Mouse (Mus musculus): ENCODE measurements at regions not wholly inside any gene's neighbourhood (a gene's known extent, or its start where the extent isn't known, plus 50 kb on each side); places are given as distances from the start of the nearest gene placed in this dataset.

GRCm38 (mm10) chr1:189156906-189157305 lies 149.3 kb upstream of the Kctd3 start:
- ATAC-seq (ENCODE audit: insufficient number of reproducible peaks, insufficient read depth, low FRiP score, low read depth): no peak
- no peaks in the 10 kb centered on the region for H3K4me1 ChIP-seq (ENCODE audit: control insufficient read depth, insufficient read depth, low read length)
- H3K9ac ChIP-seq (replicated peaks; ENCODE audit: low read depth, low read length): no peak overlapping the region
- 50% methylated on average over 2 of the region's 2 CpGs for WGBS
- no peak overlapping the region for H3K4me2 ChIP-seq (replicated peaks; ENCODE audit: low read depth, low read length)
- H3K27me3 ChIP-seq (ENCODE audit: control insufficient read depth, insufficient read depth, low read length): no peaks in the 10 kb centered on the region
- no peaks in the 10 kb centered on the region for H3K36me3 ChIP-seq (ENCODE audit: control insufficient read depth, insufficient read depth, low read length)
- H3K9me3 ChIP-seq (ENCODE audit: control insufficient read depth, low read depth, low read length): no peaks in the 10 kb centered on the region
- no peak overlapping the region for H3K4me3 ChIP-seq (ENCODE audit: low read depth, low read length)
- H3K27ac ChIP-seq (ENCODE audit: low read length): no peak overlapping the region

DNA sequence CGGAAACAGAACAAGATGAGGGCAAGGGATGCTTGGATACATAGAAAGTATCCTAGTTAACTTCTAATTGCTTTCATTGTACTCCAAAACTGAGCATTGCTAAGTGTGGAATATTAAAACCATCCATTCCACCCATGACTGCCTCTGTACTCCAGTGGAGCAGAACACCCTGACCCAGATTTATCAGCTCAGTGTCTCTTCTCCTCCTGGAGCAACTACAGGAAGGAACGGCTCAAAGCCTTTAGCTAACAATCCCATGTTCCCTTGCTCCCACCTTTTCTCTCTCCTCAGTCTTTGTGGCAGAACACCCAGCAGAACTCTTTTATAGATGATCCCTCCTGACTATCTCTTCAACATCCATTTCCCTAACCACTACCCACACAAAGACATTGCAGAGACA lies 146.7 kb upstream of the Kctd3 start:
- Histone ChIP-seq H3K36me3 (ENCODE audit: control insufficient read depth, insufficient read depth, low read length) (no peaks in the 10 kb centered on the region), H3K27me3 (ENCODE audit: control insufficient read depth, insufficient read depth, low read length) (no peaks in the 10 kb centered on the region), H3K27ac (ENCODE audit: low read length) (no peak overlapping the region), H3K4me3 (ENCODE audit: low read depth, low read length) (no peak overlapping the region), H3K4me2 (replicated peaks; ENCODE audit: low read depth, low read length) (no peak overlapping the region), H3K9ac (replicated peaks; ENCODE audit: low read depth, low read length) (no peak overlapping the region), H3K4me1 (ENCODE audit: control insufficient read depth, insufficient read depth, low read length) (no peaks in the 10 kb centered on the region), H3K9me3 (ENCODE audit: control insufficient read depth, low read depth, low read length) (no peaks in the 10 kb centered on the region)
- no peak for ATAC-seq (ENCODE audit: insufficient number of reproducible peaks, insufficient read depth, low FRiP score, low read depth)
- 84% methylated on average over 2 of the region's 2 CpGs for WGBS

- no peaks in the 10 kb centered on the region for H3K9me3 ChIP-seq (ENCODE audit: control insufficient read depth, low read depth, low read length)
- H3K9ac ChIP-seq (replicated peaks; ENCODE audit: low read depth, low read length): no peak overlapping the region
- no peak overlapping the region for H3K27ac ChIP-seq (ENCODE audit: low read length)
- no peaks in the 10 kb centered on the region for H3K27me3 ChIP-seq (ENCODE audit: control insufficient read depth, insufficient read depth, low read length)
- H3K4me1 ChIP-seq (ENCODE audit: control insufficient read depth, insufficient read depth, low read length): no peaks in the 10 kb centered on the region
- no peak for ATAC-seq (ENCODE audit: insufficient number of reproducible peaks, insufficient read depth, low FRiP score, low read depth)
- no peak overlapping the region for H3K4me3 ChIP-seq (ENCODE audit: low read depth, low read length)
- H3K4me2 ChIP-seq (replicated peaks; ENCODE audit: low read depth, low read length): no peak overlapping the region
- no peaks in the 10 kb centered on the region for H3K36me3 ChIP-seq (ENCODE audit: control insufficient read depth, insufficient read depth, low read length)
- WGBS: 79% methylated on average over 10 of the region's 10 CpGs
Measured at GRCm38 (mm10) chr1:189153150-189153549, 145.5 kb upstream of the Kctd3 start.

- H3K9ac ChIP-seq (replicated peaks; ENCODE audit: low read depth, low read length): no peak overlapping the region
- no peak overlapping the region for H3K4me3 ChIP-seq (ENCODE audit: low read depth, low read length)
- H3K27ac ChIP-seq (ENCODE audit: low read length): no peak overlapping the region
- ATAC-seq (ENCODE audit: insufficient number of reproducible peaks, insufficient read depth, low FRiP score, low read depth): no peak
- 80% methylated on average over 9 of the region's 9 CpGs for WGBS
- no peaks in the 10 kb centered on the region for H3K36me3 ChIP-seq (ENCODE audit: control insufficient read depth, insufficient read depth, low read length)
- no peaks in the 10 kb centered on the region for H3K4me1 ChIP-seq (ENCODE audit: control insufficient read depth, insufficient read depth, low read length)
- H3K4me2 ChIP-seq (replicated peaks; ENCODE audit: low read depth, low read length): no peak overlapping the region
- H3K9me3 ChIP-seq (ENCODE audit: control insufficient read depth, low read depth, low read length): no peaks in the 10 kb centered on the region
- no peaks in the 10 kb centered on the region for H3K27me3 ChIP-seq (ENCODE audit: control insufficient read depth, insufficient read depth, low read length)
Measured at GRCm38 (mm10) chr1:189142982-189143451, 135.4 kb upstream of the Kctd3 start.

- H3K4me2 ChIP-seq (replicated peaks; ENCODE audit: low read depth, low read length): no peak overlapping the region
- H3K9me3 ChIP-seq (ENCODE audit: control insufficient read depth, low read depth, low read length): no peaks in the 10 kb centered on the region
- no peak for ATAC-seq (ENCODE audit: insufficient number of reproducible peaks, insufficient read depth, low FRiP score, low read depth)
- no peak overlapping the region for H3K4me3 ChIP-seq (ENCODE audit: low read depth, low read length)
- 72% methylated on average over 7 of the region's 7 CpGs for WGBS
- no peaks in the 10 kb centered on the region for H3K27me3 ChIP-seq (ENCODE audit: control insufficient read depth, insufficient read depth, low read length)
- H3K4me1 ChIP-seq (ENCODE audit: control insufficient read depth, insufficient read depth, low read length): no peaks in the 10 kb centered on the region
- H3K9ac ChIP-seq (replicated peaks; ENCODE audit: low read depth, low read length): no peak overlapping the region
- no peaks in the 10 kb centered on the region for H3K36me3 ChIP-seq (ENCODE audit: control insufficient read depth, insufficient read depth, low read length)
- H3K27ac ChIP-seq (ENCODE audit: low read length): no peak overlapping the region
Measured at GRCm38 (mm10) chr1:189142551-189142950, 134.9 kb upstream of the Kctd3 start.

GRCm38 (mm10) chr1:189141694-189142093 lies 134.1 kb upstream of the Kctd3 start:
- H3K4me2 ChIP-seq (replicated peaks; ENCODE audit: low read depth, low read length): no peak overlapping the region
- no peak overlapping the region for H3K27ac ChIP-seq (ENCODE audit: low read length)
- H3K36me3 ChIP-seq (ENCODE audit: control insufficient read depth, insufficient read depth, low read length): no peaks in the 10 kb centered on the region
- no peaks in the 10 kb centered on the region for H3K9me3 ChIP-seq (ENCODE audit: control insufficient read depth, low read depth, low read length)
- ATAC-seq (ENCODE audit: insufficient number of reproducible peaks, insufficient read depth, low FRiP score, low read depth): no peak
- 82% methylated on average over 9 of the region's 9 CpGs for WGBS
- H3K9ac ChIP-seq (replicated peaks; ENCODE audit: low read depth, low read length): no peak overlapping the region
- H3K4me3 ChIP-seq (ENCODE audit: low read depth, low read length): no peak overlapping the region
- H3K4me1 ChIP-seq (ENCODE audit: control insufficient read depth, insufficient read depth, low read length): no peaks in the 10 kb centered on the region
- H3K27me3 ChIP-seq (ENCODE audit: control insufficient read depth, insufficient read depth, low read length): no peaks in the 10 kb centered on the region

- no peak for ATAC-seq (ENCODE audit: insufficient number of reproducible peaks, insufficient read depth, low FRiP score, low read depth)
- H3K9me3 ChIP-seq (ENCODE audit: control insufficient read depth, low read depth, low read length): no peaks in the 10 kb centered on the region
- H3K27me3 ChIP-seq (ENCODE audit: control insufficient read depth, insufficient read depth, low read length): no peaks in the 10 kb centered on the region
- H3K4me2 ChIP-seq (replicated peaks; ENCODE audit: low read depth, low read length): no peak overlapping the region
- no peak overlapping the region for H3K4me3 ChIP-seq (ENCODE audit: low read depth, low read length)
- no peak overlapping the region for H3K27ac ChIP-seq (ENCODE audit: low read length)
- no peaks in the 10 kb centered on the region for H3K36me3 ChIP-seq (ENCODE audit: control insufficient read depth, insufficient read depth, low read length)
- WGBS: 59% methylated on average over 7 of the region's 7 CpGs
- H3K9ac ChIP-seq (replicated peaks; ENCODE audit: low read depth, low read length): no peak overlapping the region
- no peaks in the 10 kb centered on the region for H3K4me1 ChIP-seq (ENCODE audit: control insufficient read depth, insufficient read depth, low read length)
Measured at GRCm38 (mm10) chr1:189136731-189137385, 129.2 kb upstream of the Kctd3 start.

- H3K4me3 ChIP-seq (ENCODE audit: low read depth, low read length): no peak overlapping the region
- H3K9me3 ChIP-seq (ENCODE audit: control insufficient read depth, low read depth, low read length): no peaks in the 10 kb centered on the region
- H3K4me2 ChIP-seq (replicated peaks; ENCODE audit: low read depth, low read length): no peak overlapping the region
- no peaks in the 10 kb centered on the region for H3K4me1 ChIP-seq (ENCODE audit: control insufficient read depth, insufficient read depth, low read length)
- no peaks in the 10 kb centered on the region for H3K27me3 ChIP-seq (ENCODE audit: control insufficient read depth, insufficient read depth, low read length)
- H3K36me3 ChIP-seq (ENCODE audit: control insufficient read depth, insufficient read depth, low read length): no peaks in the 10 kb centered on the region
- no peak overlapping the region for H3K9ac ChIP-seq (replicated peaks; ENCODE audit: low read depth, low read length)
- no peak overlapping the region for H3K27ac ChIP-seq (ENCODE audit: low read length)
- no peak for ATAC-seq (ENCODE audit: insufficient number of reproducible peaks, insufficient read depth, low FRiP score, low read depth)
- WGBS: 73% methylated on average over 4 of the region's 4 CpGs
Measured at GRCm38 (mm10) chr1:189135826-189136225, 128.2 kb upstream of the Kctd3 start.

- H3K36me3 ChIP-seq (ENCODE audit: control insufficient read depth, insufficient read depth, low read length): no peaks in the 10 kb centered on the region
- no peak overlapping the region for H3K4me2 ChIP-seq (replicated peaks; ENCODE audit: low read depth, low read length)
- 81% methylated on average over 2 of the region's 2 CpGs for WGBS
- H3K9me3 ChIP-seq (ENCODE audit: control insufficient read depth, low read depth, low read length): no peaks in the 10 kb centered on the region
- no peak overlapping the region for H3K9ac ChIP-seq (replicated peaks; ENCODE audit: low read depth, low read length)
- H3K4me3 ChIP-seq (ENCODE audit: low read depth, low read length): no peak overlapping the region
- no peak for ATAC-seq (ENCODE audit: insufficient number of reproducible peaks, insufficient read depth, low FRiP score, low read depth)
- no peaks in the 10 kb centered on the region for H3K4me1 ChIP-seq (ENCODE audit: control insufficient read depth, insufficient read depth, low read length)
- H3K27me3 ChIP-seq (ENCODE audit: control insufficient read depth, insufficient read depth, low read length): no peaks in the 10 kb centered on the region
- no peak overlapping the region for H3K27ac ChIP-seq (ENCODE audit: low read length)
Measured at GRCm38 (mm10) chr1:189128706-189129105, 121.1 kb upstream of the Kctd3 start.
